Mouse (Mus musculus): Measurements from ENCODE around the gene Strc.

- peak; percentile 11; the same call in 1 of the 2 replicates for TF ChIP-seq CTCF (IDR thresholded peaks at IDR 0.05; ENCODE audit: control insufficient read depth, insufficient read depth, insufficient replicate concordance, low read depth, low read length)
- no peak for TF ChIP-seq POLR2A (IDR thresholded peaks at IDR 0.05; ENCODE audit: control insufficient read depth, low read depth, low read length)
Measured at GRCm38 (mm10) chr2:121353156-121353555, 33.8 kb downstream of the Strc start.
